Mouse (Mus musculus) embryonic fibroblast, embryonic 13.5 days (primary cell): Measurements from ENCODE around the gene Cnn1. TPM values are rescaled to one million over a fixed set of nuclear protein-coding genes. Genes with fewer than 3 reads are reported as not detected.

Experiments used
- H3K27ac ChIP-seq: 2 replicates; pipeline ENCODE4 v1.5.1; 2012; ENCODE audit warnings: low read length, control low read depth, inconsistent platforms; ENCODE audit not compliant: insufficient read depth
- H3K4me1 ChIP-seq: 2 replicates; pipeline ENCODE4 v1.6.1; 2011; ENCODE audit warnings: low read length; ENCODE audit not compliant: control insufficient read depth, insufficient read depth
- H3K4me3 ChIP-seq: 2 replicates; pipeline ENCODE4 v1.5.1; 2011; ENCODE audit warnings: mild to moderate bottlenecking, control low read depth, low read length; ENCODE audit not compliant: insufficient read depth
- CTCF ChIP-seq: IDR thresholded peaks from 2 replicates; pipeline ENCODE4 v1.5.1; 2011; ENCODE audit warnings: mild to moderate bottlenecking, control low read depth, low read length, moderate library complexity, borderline replicate concordance; ENCODE audit not compliant: insufficient read depth
- POLR2A ChIP-seq: IDR thresholded peaks from 2 replicates; pipeline ENCODE4 v1.6.1; 2011; ENCODE audit warnings: low read depth, mild to moderate bottlenecking, control low read depth, low read length, moderate library complexity
- polyA plus RNA-seq: library from polyadenylated mRNA; stranded (reverse); fragments of >200 nt; gene quantifications from 2 replicates; pipeline ENCODE4 v1.2.4, GENCODE M21; 2011; ENCODE audit warnings: low read depth; ENCODE audit not compliant: missing spikeins, insufficient read length

Cnn1 gene
- polyA plus RNA-seq, 1 experiment = 203 TPM

DNA sequence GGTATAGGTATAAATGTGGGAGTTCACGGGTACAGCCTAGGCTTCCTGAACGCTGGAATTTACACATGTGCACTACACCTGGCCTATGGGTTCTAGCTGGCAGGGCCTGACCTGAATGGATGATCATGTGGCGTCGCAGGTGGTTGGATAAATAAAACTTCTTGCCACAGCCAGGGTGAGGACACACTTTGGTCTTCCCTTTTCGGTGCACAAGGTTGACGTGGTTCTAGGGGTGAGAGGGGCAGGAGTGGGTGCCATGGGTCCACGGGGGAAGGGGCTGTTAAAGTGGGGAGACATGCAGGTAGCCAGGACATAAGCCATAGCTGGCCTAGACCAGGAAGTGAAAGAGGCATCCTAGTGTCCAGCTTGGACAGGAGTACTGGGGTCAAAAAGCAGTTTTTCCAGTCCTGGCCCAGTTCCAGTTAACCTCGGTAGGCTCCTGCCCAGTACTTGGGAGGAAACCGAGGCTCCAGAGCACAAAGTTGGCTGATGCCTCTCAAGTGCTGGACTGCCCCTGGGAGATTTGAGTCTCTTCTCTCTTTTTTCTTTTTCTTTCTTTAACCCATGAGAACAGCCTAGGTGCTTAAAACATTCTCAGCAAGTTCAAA lies 42.6 kb upstream of the Cnn1 start:
- no peaks in the 10 kb centered on the region for H3K4me1 ChIP-seq
- no peak for TF ChIP-seq CTCF
- no peak for TF ChIP-seq POLR2A
- no peak overlapping the region for H3K27ac ChIP-seq
- no peak overlapping the region for H3K4me3 ChIP-seq

DNA sequence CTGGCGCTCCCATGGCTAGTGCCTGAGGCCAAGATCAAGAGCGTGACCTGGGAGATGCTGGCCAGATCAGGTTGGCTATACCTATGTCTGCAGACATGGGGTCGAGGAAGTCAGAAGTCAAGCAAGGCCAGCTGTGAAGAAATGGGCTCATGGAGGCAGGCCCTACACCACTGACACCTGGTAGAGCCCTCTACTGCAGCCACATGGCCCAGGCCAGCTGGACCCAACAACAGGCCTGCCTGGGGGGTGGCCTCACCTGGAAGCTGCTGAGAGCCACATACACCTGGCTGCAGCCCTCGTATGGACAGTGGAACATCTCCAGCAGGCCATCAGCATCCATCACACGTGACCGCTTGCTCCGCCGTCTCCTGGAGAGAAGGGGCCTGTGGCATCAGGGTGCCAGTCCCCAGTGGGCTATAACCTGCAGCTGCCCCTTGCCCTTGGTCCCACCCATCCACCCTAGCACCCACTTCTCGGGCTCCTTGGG lies 41.9 kb upstream of the Cnn1 start:
- no peak for TF ChIP-seq POLR2A
- no peak for TF ChIP-seq CTCF
- H3K4me3 ChIP-seq = no peak overlapping the region
- H3K4me1 ChIP-seq = no peaks in the 10 kb centered on the region
- no peak overlapping the region for H3K27ac ChIP-seq

DNA sequence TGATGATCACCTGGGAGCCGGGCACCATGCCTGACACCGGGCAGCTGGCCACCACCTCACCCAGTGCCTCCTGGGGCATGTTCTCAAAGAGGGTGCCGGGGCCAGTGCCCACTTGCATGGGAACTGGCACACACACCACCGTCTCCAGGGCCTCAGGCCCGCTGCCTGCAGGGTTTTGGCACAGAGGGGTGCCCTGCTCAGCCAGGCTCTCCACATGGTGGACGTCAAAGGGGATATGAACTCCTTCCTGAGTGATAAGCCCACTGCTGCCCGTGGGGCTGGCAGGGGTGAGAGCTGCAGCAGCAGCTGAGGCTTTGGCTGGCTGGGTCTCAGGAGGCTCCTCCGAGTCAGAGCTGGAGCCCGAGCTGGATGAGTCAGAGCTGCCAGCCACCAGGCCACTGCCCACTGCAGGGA lies 41.0 kb upstream of the Cnn1 start:
- H3K4me1 ChIP-seq = no peaks in the 10 kb centered on the region
- no peak overlapping the region for H3K4me3 ChIP-seq
- no peak overlapping the region for H3K27ac ChIP-seq
- TF ChIP-seq POLR2A = no peak
- TF ChIP-seq CTCF = no peak

DNA sequence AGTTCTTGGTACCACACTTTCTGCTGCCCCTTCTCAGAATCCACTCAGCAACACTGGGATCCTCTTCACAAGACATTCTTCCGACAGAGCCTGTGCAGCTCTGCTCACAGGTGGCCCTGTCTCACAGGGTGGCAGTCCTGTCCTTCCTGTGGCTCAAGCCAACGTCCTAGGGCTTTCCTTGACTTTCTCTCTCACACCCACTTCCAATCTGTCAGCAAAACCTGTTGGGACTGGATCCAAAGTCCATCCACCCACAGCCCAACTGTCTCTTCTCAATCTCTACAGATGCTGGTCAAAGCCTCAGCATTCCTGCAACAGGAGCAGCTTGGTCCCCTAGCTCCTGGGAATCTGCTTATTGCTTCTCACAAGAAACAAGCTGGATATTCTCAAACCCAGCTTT lies 37.7 kb upstream of the Cnn1 start:
- Histone ChIP-seq H3K27ac (no peak overlapping the region), H3K4me3 (no peak overlapping the region), H3K4me1 (no peaks in the 10 kb centered on the region)
- TF ChIP-seq POLR2A = no peak

DNA sequence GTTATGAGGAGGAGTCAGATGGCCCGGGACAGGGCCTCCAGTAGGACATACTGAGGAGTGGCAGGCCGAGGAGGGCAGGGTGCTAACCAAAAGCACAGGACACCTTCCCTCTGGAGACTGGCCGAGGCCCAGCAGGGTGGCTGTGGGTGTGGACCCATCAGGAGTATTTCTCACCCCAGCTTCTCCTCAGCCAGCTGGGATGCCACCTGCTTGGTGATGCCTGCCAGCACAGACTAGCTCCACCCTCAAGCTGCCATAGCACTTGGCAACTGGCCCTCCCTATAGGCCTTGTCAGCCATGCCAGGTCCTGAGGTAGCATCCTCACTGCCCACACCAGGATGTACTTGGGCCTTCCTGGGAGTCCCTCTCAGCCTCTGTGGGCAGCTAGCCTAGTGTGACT lies 34.7 kb upstream of the Cnn1 start:
- Histone ChIP-seq H3K27ac (no peak overlapping the region), H3K4me1 (no peaks in the 10 kb centered on the region)
- TF ChIP-seq CTCF (no peak), POLR2A (no peak)

DNA sequence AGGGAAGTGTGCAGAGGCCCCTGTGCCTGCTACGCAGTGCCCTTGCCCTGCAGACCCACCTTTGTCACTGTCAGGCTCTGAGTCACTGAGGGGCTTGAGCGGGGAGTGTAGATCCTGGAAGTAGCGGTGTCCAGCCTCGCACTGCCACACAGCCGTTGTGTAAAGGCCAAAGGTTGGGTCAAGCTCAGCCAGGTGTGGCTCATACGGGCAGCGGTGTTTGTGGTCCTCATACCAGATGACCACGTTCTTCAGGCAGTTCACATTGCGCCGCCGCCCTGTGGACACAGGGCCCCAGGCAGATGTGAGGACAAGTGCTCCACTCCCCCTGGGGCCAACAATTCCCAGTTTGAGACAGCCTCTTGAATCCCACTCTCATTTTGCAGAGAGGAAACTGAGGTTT lies 33.4 kb upstream of the Cnn1 start:
- no peak for TF ChIP-seq CTCF
- TF ChIP-seq POLR2A = no peak

More for the DNA sequence above, 34.7 kb upstream of the Cnn1 start:
- H3K4me3 ChIP-seq = no peak overlapping the region

DNA sequence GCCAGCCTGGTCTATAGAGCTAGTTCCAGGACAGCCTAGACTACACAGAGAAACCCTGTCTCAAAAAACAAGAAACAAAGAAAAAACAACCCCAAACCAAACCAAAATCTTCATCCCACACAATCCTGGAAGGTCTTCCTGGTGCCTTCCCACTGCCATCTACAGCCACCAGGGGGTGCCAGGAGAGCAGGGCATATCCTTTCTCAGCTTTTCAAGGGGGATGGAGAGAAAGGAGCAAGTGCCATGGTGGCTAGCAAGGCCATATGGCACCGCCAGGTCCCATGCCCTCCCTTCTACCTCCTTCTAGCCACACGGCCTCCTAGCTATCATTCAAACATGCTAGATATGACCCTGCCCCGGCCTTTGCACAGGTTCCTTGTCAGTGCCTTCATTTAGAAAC lies 32.6 kb upstream of the Cnn1 start:
- Histone ChIP-seq H3K27ac (no peak overlapping the region), H3K4me1 (no peaks in the 10 kb centered on the region), H3K4me3 (no peak overlapping the region)
- TF ChIP-seq POLR2A (no peak), CTCF (peak; percentile 78)

More for the DNA sequence above, 33.4 kb upstream of the Cnn1 start:
- no peaks in the 10 kb centered on the region for H3K4me1 ChIP-seq
- H3K4me3 ChIP-seq = no peak overlapping the region
- H3K27ac ChIP-seq = no peak overlapping the region

DNA sequence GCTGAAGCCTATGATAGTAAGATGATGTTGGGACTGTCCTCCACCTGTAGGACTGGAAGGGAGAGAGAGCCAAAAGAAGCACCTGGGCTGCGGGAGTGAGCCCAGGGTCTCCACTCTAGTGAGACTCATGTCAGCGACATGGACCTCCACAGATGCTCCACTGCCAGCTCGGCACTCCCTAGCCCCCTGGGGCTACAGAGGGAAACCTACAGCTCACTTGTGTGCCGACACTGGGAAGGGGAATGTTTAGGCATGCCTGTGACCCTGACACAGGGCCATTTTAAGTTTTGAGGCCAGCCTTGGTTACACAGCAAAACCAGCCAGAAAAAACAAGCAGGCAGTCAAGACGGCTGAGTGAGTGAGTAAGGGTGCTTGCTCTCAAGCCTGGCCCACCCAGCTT lies 31.8 kb upstream of the Cnn1 start:
- TF ChIP-seq POLR2A (no peak), CTCF (no peak)
- Histone ChIP-seq H3K27ac (no peak overlapping the region), H3K4me1 (no peaks in the 10 kb centered on the region), H3K4me3 (no peak overlapping the region)

DNA sequence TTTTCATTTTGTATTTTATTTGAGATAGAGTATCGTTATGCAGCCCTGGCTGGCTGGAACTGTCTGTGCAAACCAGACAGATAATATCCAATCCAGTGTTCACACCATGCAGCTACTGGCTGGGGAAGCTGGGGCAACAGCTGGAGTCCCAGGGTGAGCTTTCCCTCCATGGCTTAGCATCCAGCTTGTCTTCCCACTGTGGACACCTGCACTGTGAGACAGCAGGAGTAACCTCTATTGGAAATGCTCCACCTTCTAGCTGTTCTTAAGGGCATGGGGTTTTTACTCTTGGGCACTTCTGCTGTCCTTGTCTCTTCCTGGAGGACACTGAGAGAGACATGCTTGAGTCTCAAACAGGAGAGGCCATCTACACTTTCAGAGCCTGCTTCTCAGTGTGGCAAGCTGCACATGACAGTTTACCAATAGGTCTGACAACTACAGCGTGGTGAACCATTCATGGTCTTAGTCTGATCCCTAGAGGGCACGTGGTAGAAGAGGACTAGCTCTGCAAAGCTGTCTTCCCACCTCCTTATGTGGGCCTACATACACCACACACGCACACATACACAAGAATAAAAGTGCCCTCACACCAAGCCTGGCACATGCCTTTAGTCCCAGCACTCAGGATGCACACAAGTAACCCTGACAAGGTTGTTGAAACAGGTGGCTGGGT lies 29.0 kb upstream of the Cnn1 start:
- Histone ChIP-seq H3K4me1 (no peaks in the 10 kb centered on the region), H3K27ac (no peak overlapping the region), H3K4me3 (peak overlapping the region; percentile 29; the same call in 1 of the 2 replicates)
- TF ChIP-seq POLR2A (no peak), CTCF (no peak)

DNA sequence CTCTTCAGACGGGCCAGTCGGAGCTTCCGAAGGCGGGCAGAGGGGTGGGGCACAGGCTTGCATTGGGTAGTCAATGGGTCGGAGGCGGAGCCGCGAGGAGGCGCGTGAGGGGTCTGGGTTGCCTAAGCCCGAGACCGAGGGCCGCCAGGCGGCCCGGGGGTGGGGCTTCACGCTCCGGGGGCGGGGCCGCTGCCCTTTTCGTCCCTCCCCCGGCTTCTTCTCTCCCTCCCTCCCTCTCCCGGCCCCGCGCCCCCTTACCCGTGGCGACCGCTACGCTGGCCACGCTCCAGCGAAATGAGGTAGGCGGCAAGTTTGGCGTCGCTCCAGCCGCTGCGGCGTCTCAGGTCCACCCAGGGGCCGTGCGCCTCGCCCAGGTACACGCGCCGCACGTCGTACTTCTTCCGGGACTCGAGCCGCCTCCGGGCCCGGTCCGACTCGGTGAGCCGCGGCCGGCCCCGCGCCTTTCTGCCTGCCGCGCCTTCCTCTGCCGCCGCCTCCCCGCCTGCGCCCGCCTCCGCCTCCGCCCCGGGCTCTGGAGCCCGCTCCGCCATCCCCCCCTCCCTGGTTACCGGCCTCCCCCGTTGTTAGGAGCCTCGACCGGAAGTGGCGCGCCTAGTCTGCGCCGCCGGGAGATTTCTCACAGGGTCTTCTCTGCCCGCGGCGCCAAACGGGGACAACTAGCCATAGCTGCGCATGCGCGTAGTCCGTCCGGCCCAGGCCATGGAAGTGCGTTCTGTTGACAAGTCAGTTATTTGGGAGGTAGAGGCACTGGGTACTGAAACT lies 28.0 kb upstream of the Cnn1 start, which contains the start of the genes Gm49318 and Zfp653:
Gene Gm49318, minus strand, starts transcription at position 469 of the 783 bp plus-strand sequence.
Gene Zfp653, minus strand, starts transcription at position 586 of the 783 bp plus-strand sequence.
- peak within 1 kb of the TSS; percentile 80 for H3K27ac ChIP-seq
- TF ChIP-seq CTCF (no peak), POLR2A (peak; percentile 83)

More for the DNA sequence above, 28.0 kb upstream of the Cnn1 start, which contains the start of the genes Gm49318 and Zfp653:
- Histone ChIP-seq H3K4me1 (no peaks in the 10 kb centered on the region), H3K4me3 (peak within 1 kb of the TSS; percentile 55)
